Mouse (Mus musculus): ENCODE results near the gene Cct5.

GRCm38 (mm10) chr15:31562847-31563246, 38.8 kb downstream of the Cct5 start:
- TF ChIP-seq POLR2A (IDR thresholded peaks at IDR 0.05; ENCODE audit: insufficient read depth, low read depth, low read length) (no peak), EP300 (IDR thresholded peaks at IDR 0.05; ENCODE audit: insufficient read depth, low read depth, low read length) (no peak)

All from heart, adult 2 months (tissue).